Mouse (Mus musculus) CH12.LX (cell line): ENCODE measurements around the gene AU022252.

Experiments
- CTCF ChIP-seq, 2 experiments: IDR thresholded peaks in 1 of 2; conservative IDR thresholded peaks in 1 of 2; 2 replicates each; pipeline ENCODE4 v1.5.1; 2011 to 2012; ENCODE audit warnings: low read depth in 2 of 2, low read length in 2 of 2, improper control_type of control experiment in 1 of 2, inconsistent platforms in 1 of 2, mild to moderate bottlenecking in 1 of 2, moderate library complexity in 1 of 2
- JUND ChIP-seq: conservative IDR thresholded peaks from 2 replicates; pipeline ENCODE4 v1.6.1; 2011; ENCODE audit warnings: low read depth, low read length, improper control_type of control experiment
- MAZ ChIP-seq: IDR thresholded peaks from 2 replicates; pipeline ENCODE4 v1.6.1; 2012; ENCODE audit warnings: low read depth, mild to moderate bottlenecking, inconsistent platforms, low read length, improper control_type of control experiment, moderate library complexity
- MYC ChIP-seq: IDR thresholded peaks from 2 replicates; pipeline ENCODE4 v1.6.1; 2011; ENCODE audit warnings: low read depth, mild to moderate bottlenecking, improper control_type of control experiment, low read length
- NELFE ChIP-seq: IDR thresholded peaks from 2 replicates; pipeline ENCODE4 v1.6.1; 2011; ENCODE audit warnings: low read depth, low read length, improper control_type of control experiment
- POLR2A ChIP-seq: IDR thresholded peaks from 2 replicates; pipeline ENCODE4 v1.6.1; 2011; ENCODE audit warnings: low read depth, mild to moderate bottlenecking, improper control_type of control experiment, low read length
- RCOR1 ChIP-seq: conservative IDR thresholded peaks from 2 replicates; pipeline ENCODE4 v1.6.1; 2012; ENCODE audit warnings: low read depth, mild to moderate bottlenecking, inconsistent platforms, low read length, improper control_type of control experiment
- TCF12 ChIP-seq: IDR thresholded peaks from 2 replicates; pipeline ENCODE4 v1.6.1; 2014; ENCODE audit warnings: low read depth, mild to moderate bottlenecking, inconsistent platforms, low read length, improper control_type of control experiment
- USF1 ChIP-seq: IDR thresholded peaks from 2 replicates; pipeline ENCODE4 v1.6.1; 2014; ENCODE audit warnings: low read depth, mild to moderate bottlenecking, inconsistent platforms, low read length, improper control_type of control experiment
- USF2 ChIP-seq: conservative IDR thresholded peaks from 2 replicates; pipeline ENCODE4 v1.6.1; 2011; ENCODE audit warnings: low read depth, low read length, improper control_type of control experiment

DNA sequence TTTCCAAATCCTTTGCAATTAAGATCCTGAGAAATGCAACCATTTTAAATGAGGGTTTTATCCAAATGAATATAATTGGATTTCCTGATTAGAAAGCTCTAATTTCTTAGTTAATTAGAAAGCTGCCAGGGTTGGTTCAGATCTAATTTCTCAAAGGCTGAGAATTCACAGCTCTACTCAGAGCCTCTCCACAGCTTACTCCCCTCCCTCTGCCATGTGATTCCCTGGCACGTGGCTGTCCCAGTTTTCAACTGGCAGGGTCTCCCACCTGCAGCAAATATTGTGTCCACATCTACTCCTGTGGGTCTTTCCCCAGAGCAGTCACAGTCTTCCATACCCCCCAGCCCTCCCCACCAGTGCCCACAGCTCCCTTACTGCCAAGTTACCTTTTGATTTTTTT lies 49.0 kb downstream of the AU022252 start:
- TF ChIP-seq USF1 (no peak), RCOR1 (no peak), USF2 (no peak), MYC (no peak), MAZ (no peak), POLR2A (no peak), TCF12 (no peak), CTCF (conservative IDR thresholded peaks at IDR 0.05 in 1 of 2, IDR thresholded peaks at IDR 0.05 in 1 of 2; ENCODE audit: low read depth in 2 of 2, low read length in 2 of 2) (no peak), JUND (no peak), NELFE (no peak)
